Mouse (Mus musculus) megakaryocyte progenitor cell, adult 5-6 weeks (primary cell): ENCODE data around the gene Astn1. TPM values are rescaled to one million over a fixed set of nuclear protein-coding genes. Genes with fewer than 3 reads are reported as not detected.

Experiments used
- ATAC-seq: replicated peaks from 2 replicates; pipeline ENCODE4 v1.8.0; 2016; ENCODE audit warnings: mild to moderate bottlenecking, moderate TSS enrichment, inconsistent platforms; ENCODE audit not compliant: poor library complexity
- total RNA-seq, 2 experiments: library from RNA; stranded (forward) in 1 of 2; stranded (reverse) in 1 of 2; fragments of 157-497, 149-512 nt in 1 of 2; fragments of 200-1000 nt in 1 of 2; gene quantifications; 2 replicates each; pipeline versions ENCODE4 v1.2.3 to v1.2.4; 2015 to 2017

The Astn1 gene
- total RNA-seq, 2 experiments from 2014 or later = not detected

DNA sequence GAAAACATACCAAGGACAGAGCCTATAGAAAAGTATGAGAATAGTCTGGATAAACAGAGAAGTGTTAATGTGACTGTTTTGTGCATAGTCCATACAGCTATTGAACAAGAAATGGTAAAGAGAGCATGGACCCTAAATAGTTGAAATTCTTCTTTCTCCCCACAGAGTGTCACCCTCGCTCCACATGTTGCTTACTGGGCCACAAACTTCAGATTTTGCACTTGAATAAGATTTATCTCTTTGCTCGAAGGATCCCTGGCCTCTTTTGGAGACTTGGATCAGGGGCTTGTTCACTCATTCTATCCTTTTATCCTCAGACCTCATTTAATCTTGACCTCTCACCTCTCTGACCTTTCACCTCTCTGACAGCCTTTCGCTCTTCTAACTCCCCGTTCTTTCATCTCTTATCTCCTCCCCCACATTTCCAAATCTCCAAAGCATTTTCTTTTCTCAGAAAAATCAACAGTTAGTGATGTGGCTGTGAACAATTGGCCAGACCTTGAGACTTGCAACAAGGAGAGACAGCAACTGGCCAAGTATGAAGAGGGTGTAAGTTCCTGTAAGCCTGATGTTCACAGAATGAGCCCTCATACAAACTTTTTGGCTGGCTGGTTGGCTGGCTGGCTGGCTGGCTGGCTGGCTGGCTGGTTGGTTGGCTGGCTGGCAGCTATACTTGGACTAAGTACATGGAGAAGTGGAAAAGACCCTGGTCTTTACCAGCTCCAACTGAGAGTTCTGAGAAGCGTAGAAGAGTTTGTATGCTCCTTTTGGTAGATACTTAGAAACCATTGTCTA lies 351.4 kb downstream of the Astn1 start:
- ATAC-seq = no peak

DNA sequence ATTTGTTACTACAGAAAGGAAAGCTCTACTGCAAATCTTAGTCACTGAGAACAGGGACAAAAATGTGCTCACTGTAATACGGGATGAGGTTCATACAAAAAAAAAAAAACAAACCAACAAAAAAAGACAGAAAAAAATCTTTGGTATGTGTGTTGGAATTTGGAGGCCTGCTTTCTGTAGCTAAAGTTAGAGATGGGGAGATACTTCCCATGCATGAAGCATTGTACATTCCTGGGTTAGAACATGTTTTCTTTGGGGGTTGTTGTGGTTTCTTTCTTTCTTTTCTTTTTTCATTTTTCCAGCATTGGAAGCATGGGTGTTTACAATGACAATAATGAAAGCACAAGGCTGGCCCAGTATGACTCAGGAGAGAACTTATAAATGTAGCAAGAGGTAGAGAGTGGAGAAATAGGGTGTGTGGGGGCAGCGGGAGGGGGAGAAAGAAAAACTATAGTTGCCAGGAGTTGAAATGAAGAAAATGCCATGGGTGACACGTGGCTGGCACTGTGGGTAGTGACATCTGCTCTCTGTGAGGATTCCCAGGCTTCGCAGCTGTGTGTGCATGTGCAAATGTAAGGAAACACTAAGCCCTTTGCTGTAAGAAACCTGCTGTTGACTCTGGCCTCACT lies 370.9 kb downstream of the Astn1 start:
- no peak for ATAC-seq

- no peak for ATAC-seq
Measured at GRCm38 (mm10) chr1:158739132-158739919, 377.3 kb downstream of the Astn1 start.

DNA sequence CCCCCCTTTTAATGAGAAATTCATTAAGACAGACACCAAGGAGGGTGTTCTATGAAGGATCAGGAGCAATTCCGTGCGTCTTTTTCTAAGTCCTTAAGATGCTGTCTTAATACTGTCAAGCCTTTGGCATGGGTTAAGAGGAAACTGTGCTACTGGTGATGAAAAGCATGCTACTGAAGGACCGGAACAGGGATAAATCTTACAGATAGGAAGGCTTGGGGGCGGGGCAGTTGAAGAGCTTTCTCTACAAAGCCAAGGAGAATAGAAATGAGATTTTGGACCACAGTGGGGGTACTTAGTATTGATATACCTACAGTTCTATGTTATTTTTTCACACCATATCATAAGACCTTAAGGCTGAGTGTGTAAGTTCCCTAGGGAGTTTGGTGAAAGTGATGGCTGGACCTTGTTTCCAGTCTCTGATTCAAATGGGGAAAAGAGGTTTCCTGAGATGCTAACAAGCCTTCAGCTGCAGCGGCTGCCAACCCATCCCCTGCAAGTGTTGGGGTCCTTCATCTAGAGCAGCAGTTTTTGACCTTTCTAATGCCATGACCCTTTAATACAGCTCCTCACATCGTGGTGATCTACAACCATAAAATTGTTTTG lies 378.2 kb downstream of the Astn1 start:
- no peak for ATAC-seq

DNA sequence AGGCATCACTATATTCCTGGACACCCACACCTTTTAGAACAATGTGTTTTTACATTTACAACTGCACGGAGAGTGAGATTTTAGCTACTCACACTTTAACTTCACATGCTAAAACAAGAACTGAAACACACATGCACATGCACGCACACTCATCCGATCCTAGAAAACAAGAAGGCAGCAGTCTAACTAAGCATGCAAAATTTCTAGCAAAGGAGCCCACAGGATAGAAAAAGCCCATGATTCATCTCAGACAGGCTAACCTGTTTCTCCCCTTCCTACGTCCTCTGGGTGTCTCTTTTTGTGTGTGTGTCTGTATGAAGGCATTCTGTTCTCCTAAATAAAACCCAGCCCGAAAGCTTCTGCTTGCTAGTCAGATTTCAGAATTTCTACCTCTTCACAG lies 378.9 kb downstream of the Astn1 start:
- no peak for ATAC-seq

Other genes with a start within 250 kb of the Astn1 start
- not detected in 2 replicates for gene Brinp2, start 5.9 kb upstream of the Astn1 start, total RNA-seq (2015)
- not detected in 2 replicates for gene Brinp2, start 5.9 kb upstream of the Astn1 start, total RNA-seq (2017)